12 mouse cellular contexts compared by ENCODE assay signal in the genomic region with DNA sequence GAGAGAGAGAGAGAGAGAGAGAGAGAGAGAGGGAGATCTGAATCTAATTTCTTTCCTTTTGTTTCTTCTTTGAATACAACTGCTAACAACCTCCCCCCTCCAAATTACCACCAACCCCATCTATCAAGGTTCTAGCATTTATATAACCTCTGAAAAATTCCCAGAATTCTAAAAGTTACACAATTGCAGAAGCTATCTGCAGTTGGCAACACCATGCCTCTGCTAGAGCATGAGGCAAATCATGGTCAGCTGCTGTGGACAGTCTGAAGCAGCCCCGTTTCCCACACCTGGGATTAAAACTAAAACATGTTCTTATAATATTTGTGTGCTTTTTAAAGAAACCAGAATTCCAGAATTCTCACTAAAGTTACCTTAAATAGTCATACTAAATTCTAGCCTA. TPM values are rescaled to one million over a fixed set of nuclear protein-coding genes. Genes with fewer than 3 reads are reported as not detected.
"Had no signal": no experiment of that assay in that cellular context is flagged by ENCODE, and none has a peak within 500 bp of the region (broad histone marks: within the 10 kb centered on the region; RNA-seq: fewer than 3 reads in every experiment).

No protein-coding gene starts in this region.

- H3K9me3 ChIP-seq: limb, embryonic 15.5 days; midbrain, embryonic 12.5 days; neural tube, embryonic 13.5 days; stomach, embryonic 15.5 days had no signal

- H3K36me3 ChIP-seq: limb, embryonic 15.5 days; midbrain, embryonic 12.5 days; neural tube, embryonic 13.5 days; stomach, embryonic 15.5 days had no signal

- H3K27ac ChIP-seq: limb, embryonic 15.5 days; liver, embryonic 14.5 days; midbrain, embryonic 12.5 days; neural tube, embryonic 13.5 days; stomach, embryonic 15.5 days had no signal

- DNase-seq: lung, adult 18-20 months; right cerebral cortex, postnatal 14 days; thymus, postnatal 4 days had no signal

- H3K4me3 ChIP-seq: limb, embryonic 15.5 days; midbrain, embryonic 12.5 days; neural tube, embryonic 13.5 days; stomach, embryonic 15.5 days had no signal

- H3K27me3 ChIP-seq: limb, embryonic 15.5 days; midbrain, embryonic 12.5 days; neural tube, embryonic 13.5 days; stomach, embryonic 15.5 days had no signal

- H3K4me1 ChIP-seq: limb, embryonic 15.5 days; neural tube, embryonic 13.5 days; stomach, embryonic 15.5 days had no signal

RNA-seq across cellular contexts. Expression of a gene that starts 35.4 kb away (rescaled TPM):
- total RNA-seq: layer of hippocampus, postnatal 14 days; left cerebral cortex, adult 18-20 months; left cerebral cortex, postnatal 25 days; megakaryocyte-erythroid progenitor cell, adult 5-6 weeks had no signal
